Mouse (Mus musculus): ENCODE results near the gene Prim2. TPM values are rescaled to one million over a fixed set of nuclear protein-coding genes. Genes with fewer than 3 reads are reported as not detected.

The Prim2 gene
- total RNA-seq, 2 experiments from 2014 or later, result 5.6 to 6.0 TPM

DNA sequence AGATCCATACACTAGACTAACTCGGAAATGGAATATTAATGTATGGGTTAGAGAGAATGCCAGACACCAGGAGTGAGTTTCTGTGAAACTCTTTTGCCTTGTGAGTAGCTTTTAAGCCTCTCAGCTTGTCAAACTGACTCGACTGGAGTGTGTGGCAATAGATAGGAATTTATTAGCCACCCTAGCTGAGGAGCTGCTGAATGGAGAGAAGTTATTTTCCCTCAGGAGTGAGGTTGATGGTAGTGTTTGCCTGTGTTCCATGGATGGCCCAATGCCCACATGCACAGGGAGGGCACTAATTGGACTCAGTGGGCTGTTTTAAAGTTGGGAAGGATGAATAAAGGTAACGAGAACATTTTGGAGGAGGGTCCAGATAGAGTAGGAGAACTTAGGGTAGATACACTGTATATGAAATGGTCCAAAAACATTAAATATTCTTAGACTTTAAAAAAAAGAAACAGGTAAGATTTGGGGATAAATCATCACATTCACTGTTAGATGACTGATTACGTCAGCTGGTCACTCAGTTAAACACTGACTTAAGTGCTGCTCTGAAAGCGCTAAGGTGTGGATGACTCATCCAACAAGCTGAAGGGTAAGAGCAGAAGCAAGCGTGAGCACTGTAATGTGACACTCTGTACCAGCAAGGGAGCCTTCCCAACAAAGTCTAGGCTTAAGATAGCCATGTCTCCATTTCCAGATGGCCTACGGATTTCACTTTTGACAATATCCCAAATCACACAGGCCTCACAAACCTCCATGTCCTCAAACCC lies 85.6 kb downstream of the Prim2 start:
- peak in 1 of 2 experiments; percentile 5 for DNase-seq (ENCODE audit: low spot score in 2 of 2)
- intact Hi-C loops (cut with DNase I), result no loop called here

DNA sequence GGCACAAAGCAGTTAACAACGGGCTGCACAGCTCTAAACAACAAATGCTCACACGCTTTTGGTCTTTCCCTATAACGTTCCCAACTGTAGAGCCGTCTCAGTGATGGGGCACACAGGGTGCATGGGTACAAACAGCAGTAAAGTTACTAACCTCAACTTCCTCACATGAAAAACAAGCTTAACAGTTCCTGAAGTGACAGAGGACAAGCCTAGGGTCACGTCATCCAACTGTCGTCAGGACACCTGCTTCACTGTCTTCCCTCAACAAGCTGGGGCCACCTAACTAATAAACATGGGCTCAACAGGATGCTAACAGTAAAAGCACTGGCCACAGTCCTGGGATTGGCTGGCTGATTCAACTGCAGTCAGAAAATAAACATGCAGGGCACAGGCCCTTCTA lies 91.0 kb downstream of the Prim2 start:
- intact Hi-C loops (cut with DNase I), result no loop called here
- no peak for DNase-seq (ENCODE audit: low spot score in 2 of 2)

DNA sequence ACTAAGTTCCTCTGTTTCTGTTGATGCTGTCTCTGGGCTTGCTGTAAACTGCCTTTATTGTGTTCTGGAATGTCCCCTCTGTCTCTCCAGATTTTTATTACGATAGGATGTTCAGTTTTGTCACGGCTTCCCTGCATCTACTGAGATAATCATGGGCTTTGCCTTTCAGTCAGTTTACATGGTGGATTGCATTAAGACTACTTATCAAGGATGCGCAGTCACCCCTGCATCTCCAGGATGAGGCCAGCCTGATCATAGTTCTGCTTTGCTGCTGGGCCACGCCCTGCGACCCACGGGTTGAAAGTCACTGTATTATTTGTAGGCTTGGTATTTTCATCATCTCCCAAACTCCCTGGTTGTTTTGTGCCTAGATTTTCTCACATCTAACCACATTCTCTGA lies 95.1 kb downstream of the Prim2 start:
- no peak for DNase-seq (ENCODE audit: low spot score in 2 of 2)
- intact Hi-C loops (cut with DNase I), result no loop called here

DNA sequence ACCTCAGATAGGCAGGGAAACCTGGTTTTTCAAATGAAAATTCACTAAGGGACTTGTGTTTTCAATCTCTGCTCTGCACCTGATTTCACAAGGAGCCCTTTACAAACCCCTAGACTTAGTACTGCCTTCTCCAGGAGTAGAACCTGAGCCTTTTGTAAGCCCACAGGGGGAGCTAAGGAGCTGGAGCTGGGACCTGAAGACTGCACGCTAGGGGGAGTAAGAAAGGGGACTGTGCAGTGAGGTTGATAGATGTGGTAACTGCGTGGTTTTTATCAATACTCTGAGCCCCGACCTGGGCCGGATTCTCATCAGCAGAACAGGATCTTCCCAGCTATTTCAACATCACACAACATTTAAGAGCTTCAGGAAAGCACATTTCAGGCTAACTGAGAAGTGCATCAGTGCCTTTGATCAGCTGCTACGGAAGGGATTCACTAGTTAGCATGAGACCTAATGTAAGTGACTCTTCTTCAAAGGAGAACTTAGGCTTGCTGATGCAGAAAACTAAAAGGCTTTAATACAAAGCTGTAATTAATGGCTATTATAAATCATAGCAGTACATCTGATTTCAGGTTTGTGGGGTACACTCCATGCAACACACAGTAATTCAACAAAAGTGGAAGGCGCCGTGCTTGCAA lies 103.7 kb downstream of the Prim2 start:
- intact Hi-C loops (cut with DNase I), result no loop called here
- DNase-seq (ENCODE audit: low spot score in 2 of 2), result no peak

- intact Hi-C loops (cut with DNase I), result no loop called here
These were observed 105.6 kb downstream of the Prim2 start for GRCm38 (mm10) chr1:33564032-33564431.

DNA sequence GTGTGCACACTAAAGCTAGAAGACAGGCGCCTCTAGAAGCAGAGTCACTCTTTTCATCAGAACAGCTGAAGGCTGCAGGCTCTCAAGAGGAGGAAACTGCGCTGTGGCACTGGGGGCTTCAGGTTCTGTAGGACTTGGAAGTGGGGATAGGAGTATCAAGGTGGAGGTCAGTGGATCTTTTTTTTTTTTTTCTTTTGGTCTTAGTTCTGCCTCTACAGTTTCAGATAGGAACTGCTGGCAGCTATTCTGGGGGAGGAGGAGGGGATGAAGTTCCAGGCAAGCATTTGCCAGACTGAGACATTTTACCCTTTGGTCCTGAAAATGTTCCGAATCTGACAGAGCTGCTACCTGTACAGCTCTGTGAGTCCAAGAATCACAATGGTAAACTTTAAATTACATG lies 106.0 kb downstream of the Prim2 start:
- intact Hi-C loops (cut with DNase I), result no loop called here
- no peak for DNase-seq (ENCODE audit: low spot score in 2 of 2)

More at GRCm38 (mm10) chr1:33564032-33564431, 105.6 kb downstream of the Prim2 start:
- DNase-seq (ENCODE audit: low spot score in 2 of 2), result no peak

- intact Hi-C loops (cut with DNase I), result no loop called here
- no peak for DNase-seq (ENCODE audit: low spot score in 2 of 2)
These were observed 113.0 kb downstream of the Prim2 start for GRCm38 (mm10) chr1:33556638-33557037.

GRCm38 (mm10) chr1:33555626-33556025 lies 114.0 kb downstream of the Prim2 start:
- no peak for DNase-seq (ENCODE audit: low spot score in 2 of 2)
- intact Hi-C loops (cut with DNase I), result no loop called here

GRCm38 (mm10) chr1:33551350-33551749 lies 118.2 kb downstream of the Prim2 start:
- DNase-seq (ENCODE audit: low spot score in 2 of 2), result no peak
- intact Hi-C loops (cut with DNase I), result no loop called here

DNA sequence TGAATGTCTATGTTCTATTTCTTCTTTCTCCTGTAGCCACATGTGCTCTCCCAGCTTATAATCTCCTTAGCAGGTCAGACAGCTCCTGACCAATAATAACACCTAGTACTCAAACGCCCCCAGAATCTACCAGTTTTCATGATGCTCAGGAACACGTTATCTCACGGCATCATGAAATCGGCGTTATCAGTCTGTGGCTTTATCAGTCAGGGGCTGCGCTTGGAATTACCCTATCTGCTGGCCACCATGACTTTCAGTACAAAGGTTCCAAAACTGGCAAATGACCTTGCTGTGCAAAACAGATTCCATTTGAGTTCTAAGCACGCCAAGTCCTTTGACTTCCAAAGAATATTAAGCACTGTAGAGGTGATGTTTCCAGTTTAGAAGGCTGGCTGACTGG lies 127.9 kb downstream of the Prim2 start:
- intact Hi-C loops (cut with DNase I), result no loop called here
- DNase-seq (ENCODE audit: low spot score in 2 of 2), result no peak

GRCm38 (mm10) chr1:33537948-33538347 lies 131.6 kb downstream of the Prim2 start:
- DNase-seq (ENCODE audit: low spot score in 2 of 2), result no peak
- intact Hi-C loops (cut with DNase I), result no loop called here

GRCm38 (mm10) chr1:33536272-33537004 lies 133.2 kb downstream of the Prim2 start:
- intact Hi-C loops (cut with DNase I), result no loop called here
- DNase-seq (ENCODE audit: low spot score in 2 of 2), result no peak

- DNase-seq (ENCODE audit: low spot score in 2 of 2), result no peak
- intact Hi-C loops (cut with DNase I), result no loop called here
These were observed 134.4 kb downstream of the Prim2 start for GRCm38 (mm10) chr1:33535140-33535686.

DNA sequence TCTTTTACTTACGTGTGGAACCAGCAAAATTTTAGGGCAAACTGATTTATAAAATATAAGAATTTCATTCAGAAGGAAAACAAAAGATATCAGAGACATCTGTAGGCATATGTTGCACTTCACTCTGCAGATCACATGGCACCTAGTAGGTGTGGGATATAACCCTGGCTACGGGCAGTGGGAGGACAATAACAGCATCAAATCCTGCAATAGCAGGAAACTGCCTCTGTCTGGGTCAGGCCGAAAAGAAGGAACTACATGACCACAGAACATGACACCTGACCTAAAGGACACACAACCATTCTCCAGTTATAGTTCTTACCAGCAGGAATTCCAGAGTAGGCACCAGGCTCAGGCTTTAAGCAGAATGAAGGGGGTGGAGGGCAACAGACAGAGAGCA lies 137.7 kb downstream of the Prim2 start:
- intact Hi-C loops (cut with DNase I), result loop anchor here (5.0 kb wide), 1 partner anchor 70 kb away; no protein-coding TSS in a partner anchor
- DNase-seq (ENCODE audit: low spot score in 2 of 2), result no peak

DNA sequence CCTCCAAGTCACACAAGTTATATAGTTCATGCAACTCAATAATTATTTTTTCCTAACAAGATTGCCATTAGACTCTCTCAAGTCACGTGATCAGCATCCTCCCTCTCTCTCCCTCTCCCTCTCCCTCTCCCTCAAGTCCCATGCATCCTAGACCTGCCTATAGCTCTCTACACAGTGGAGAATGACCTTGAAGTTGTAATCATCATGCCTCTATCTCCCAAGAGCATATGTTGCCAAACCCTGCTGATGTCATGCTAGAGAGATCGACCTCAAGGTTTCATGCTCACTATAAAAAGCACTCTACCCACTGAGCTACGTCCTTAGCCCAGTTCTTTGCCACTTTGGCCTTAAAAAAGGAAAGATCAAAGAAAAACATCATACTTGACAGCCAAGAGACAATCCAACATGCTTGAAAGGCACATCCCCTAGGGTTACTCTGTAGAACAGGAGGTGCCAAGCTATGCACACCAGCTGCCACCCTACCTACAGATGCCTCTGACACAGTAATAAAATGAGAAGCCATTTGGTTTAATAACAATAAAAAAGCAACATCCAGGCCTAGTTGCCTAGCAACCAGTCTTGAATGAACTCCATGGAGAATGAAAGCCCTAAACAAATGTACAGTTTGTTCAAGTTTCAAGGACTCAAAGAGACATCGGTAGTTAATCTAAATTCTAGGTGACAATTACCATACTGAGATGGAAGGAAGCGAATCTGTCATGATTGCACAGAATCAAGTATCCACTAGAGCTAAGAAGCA lies 138.3 kb downstream of the Prim2 start:
- peak in 1 of 2 experiments; percentile 18 for DNase-seq (ENCODE audit: low spot score in 2 of 2)
- intact Hi-C loops (cut with DNase I), result loop anchor here (5.0 kb wide), 1 partner anchor 69 kb away; no protein-coding TSS in a partner anchor

- intact Hi-C loops (cut with DNase I), result loop anchor here (5.0 kb wide), 1 partner anchor 68 kb away; no protein-coding TSS in a partner anchor
- DNase-seq (ENCODE audit: low spot score in 2 of 2), result no peak
These were observed 139.1 kb downstream of the Prim2 start for GRCm38 (mm10) chr1:33530491-33530890.

DNA sequence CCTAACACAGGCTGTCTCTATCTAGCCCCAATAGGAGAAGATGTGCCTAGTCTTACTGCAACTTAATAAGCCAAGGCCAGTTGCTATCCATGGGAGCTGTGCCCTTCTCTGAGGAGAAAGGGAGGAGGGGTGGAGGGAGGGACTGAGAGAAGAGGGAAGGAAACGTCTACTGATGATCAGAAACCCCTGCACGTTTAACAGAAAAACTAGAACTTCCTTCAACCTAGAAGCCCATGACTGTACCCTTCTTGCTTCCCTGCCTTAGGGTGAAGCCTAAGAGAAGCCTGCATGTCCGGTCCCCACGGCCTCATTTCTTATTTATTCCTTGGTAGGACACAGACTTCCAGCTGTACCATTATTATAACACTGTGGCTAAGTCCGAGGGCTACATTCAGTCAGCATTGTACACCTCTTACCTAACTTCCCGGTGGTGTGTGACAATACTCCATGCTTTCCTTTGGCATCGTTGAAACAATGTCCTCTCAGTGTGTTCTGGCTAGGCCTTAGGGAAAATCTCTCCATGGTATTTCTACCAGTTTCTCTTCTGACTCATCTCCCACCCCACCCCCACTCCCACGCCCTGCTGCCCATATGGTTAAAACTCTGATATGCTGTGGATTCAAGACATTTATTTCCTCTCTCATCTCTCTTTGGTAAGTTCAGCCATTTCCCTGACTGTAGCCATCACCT lies 139.9 kb downstream of the Prim2 start:
- intact Hi-C loops (cut with DNase I), result loop anchor here (5.0 kb wide), 1 partner anchor 67 kb away; no protein-coding TSS in a partner anchor
- DNase-seq (ENCODE audit: low spot score in 2 of 2), result no peak

DNA sequence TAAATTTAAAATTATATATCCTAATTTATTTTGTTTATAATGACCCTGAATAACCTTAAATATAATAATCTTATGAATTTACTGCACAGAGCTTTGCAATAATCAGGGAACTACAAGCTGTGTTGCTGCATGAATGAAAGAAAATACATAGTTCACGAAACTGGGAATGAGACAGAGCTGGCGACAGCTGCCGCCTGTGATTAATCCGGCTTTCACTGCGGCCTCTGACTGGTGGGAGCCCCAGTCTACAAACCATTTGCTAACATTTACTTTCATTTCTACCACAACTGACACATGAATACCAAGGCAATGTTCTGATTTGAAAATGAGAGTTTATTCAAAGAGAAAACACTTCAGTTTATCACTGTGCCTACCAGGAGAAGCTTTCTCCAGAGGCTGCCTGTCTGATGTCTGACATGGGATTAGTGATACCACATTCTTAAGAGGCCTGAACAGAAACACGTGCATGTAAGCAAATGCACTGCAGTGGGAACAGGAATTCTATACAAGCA lies 142.2 kb downstream of the Prim2 start:
- intact Hi-C loops (cut with DNase I), result no loop called here
- no peak for DNase-seq (ENCODE audit: low spot score in 2 of 2)
